Mouse (Mus musculus) MEL (cell line): ENCODE data around the gene Galnt17. TPM values are rescaled to one million over a fixed set of nuclear protein-coding genes. Genes with fewer than 3 reads are reported as not detected.

ENCODE experiments used
- DNase-seq: peaks from one replicate; pipeline ENCODE4 v3.0.0; 2011; ENCODE audit warnings: low read depth, low spot score
- H3K27ac ChIP-seq: 2 replicates; pipeline ENCODE4 v1.5.1; 2012; ENCODE audit warnings: low read depth, mild to moderate bottlenecking, control low read depth, low read length, moderate library complexity; ENCODE audit not compliant: control insufficient read depth
- H3K27me3 ChIP-seq, 2 experiments: fragments of 150-350 bp in 1 of 2; sonication (generic) in 1 of 2; 2 replicates each; pipeline ENCODE4 v1.6.1; 2012; ENCODE audit warnings: low read length in 2 of 2, mild to moderate bottlenecking in 2 of 2, improper control_type of control experiment in 1 of 2, moderate library complexity in 1 of 2; ENCODE audit not compliant: insufficient read depth in 2 of 2, control insufficient read depth in 1 of 2
- H3K36me3 ChIP-seq, 2 experiments: 2 replicates each; pipeline ENCODE4 v1.6.1; 2012 to 2014; ENCODE audit warnings: low read length in 2 of 2, improper control_type of control experiment in 1 of 2, inconsistent platforms in 1 of 2, mild to moderate bottlenecking in 1 of 2; ENCODE audit not compliant: insufficient read depth in 2 of 2, control insufficient read depth in 1 of 2
- H3K4me1 ChIP-seq, 2 experiments: fragments of 150-350 bp in 1 of 2; sonication (generic) in 1 of 2; 2 replicates each; pipeline ENCODE4 v1.6.1; 2012; ENCODE audit warnings: low read length in 2 of 2, improper control_type of control experiment in 1 of 2, mild to moderate bottlenecking in 1 of 2; ENCODE audit not compliant: insufficient read depth in 2 of 2, control insufficient read depth in 1 of 2
- H3K4me3 ChIP-seq, 2 experiments: fragments of 150-350 bp in 1 of 2; sonication (generic) in 1 of 2; 2 replicates each; pipeline ENCODE4 v1.5.1; 2012; ENCODE audit warnings: low read depth in 2 of 2, low read length in 2 of 2, mild to moderate bottlenecking in 2 of 2, moderate library complexity in 2 of 2, control low read depth in 1 of 2, improper control_type of control experiment in 1 of 2; ENCODE audit not compliant: control insufficient read depth in 1 of 2, insufficient read depth in 1 of 2
- H3K79me2 ChIP-seq: 2 replicates; pipeline ENCODE4 v1.6.1; 2012; ENCODE audit warnings: mild to moderate bottlenecking, low read length, moderate library complexity; ENCODE audit not compliant: control insufficient read depth, poor library complexity, insufficient read depth
- H3K9ac ChIP-seq: 2 replicates; pipeline ENCODE4 v1.6.1; 2012; ENCODE audit warnings: low read depth, mild to moderate bottlenecking, control low read depth, low read length, moderate library complexity; ENCODE audit not compliant: control insufficient read depth, poor library complexity, severe bottlenecking
- H3K9me3 ChIP-seq: fragments of 150-350 bp; sonication (generic); replicated peaks from 2 replicates; pipeline ENCODE4 v1.6.1; 2012; ENCODE audit warnings: mild to moderate bottlenecking, low read length, improper control_type of control experiment, moderate library complexity; ENCODE audit not compliant: insufficient read depth
- BHLHE40 ChIP-seq: IDR thresholded peaks from 2 replicates; pipeline ENCODE4 v1.6.1; 2012; ENCODE audit warnings: low read depth, mild to moderate bottlenecking, inconsistent platforms, low read length, improper control_type of control experiment, borderline replicate concordance
- CTCF ChIP-seq, 3 experiments: IDR thresholded peaks in 2 of 3; conservative IDR thresholded peaks in 1 of 3; 2 replicates each; pipeline ENCODE4 v1.5.1; 2011 to 2012; ENCODE audit warnings: low read length in 3 of 3, low read depth in 2 of 3, mild to moderate bottlenecking in 2 of 3, improper control_type of control experiment in 1 of 3, inconsistent platforms in 1 of 3, mixed read lengths in 1 of 3, moderate library complexity in 1 of 3; ENCODE audit not compliant: control insufficient read depth in 1 of 3, insufficient read depth in 1 of 3, poor library complexity in 1 of 3, severe bottlenecking in 1 of 3
- E2F4 ChIP-seq: IDR thresholded peaks from 2 replicates; pipeline ENCODE4 v1.6.1; 2011; ENCODE audit warnings: low read depth, low read length, improper control_type of control experiment, borderline replicate concordance
- ELF1 ChIP-seq: IDR thresholded peaks from 2 replicates; pipeline ENCODE4 v1.6.1; 2014; ENCODE audit warnings: low read depth, mild to moderate bottlenecking, inconsistent platforms, low read length, improper control_type of control experiment, moderate library complexity
- ETS1 ChIP-seq: IDR thresholded peaks from 2 replicates; pipeline ENCODE4 v1.6.1; 2012; ENCODE audit warnings: low read depth, mild to moderate bottlenecking, inconsistent platforms, low read length, improper control_type of control experiment, moderate library complexity
- GABPA ChIP-seq: IDR thresholded peaks from 2 replicates; pipeline ENCODE4 v1.6.1; 2012; ENCODE audit warnings: low read depth, mild to moderate bottlenecking, inconsistent platforms, low read length, improper control_type of control experiment, moderate library complexity
- GATA1 ChIP-seq: IDR thresholded peaks from 2 replicates; pipeline ENCODE4 v1.6.1; 2011; ENCODE audit warnings: low read depth, low read length, improper control_type of control experiment
- JUND ChIP-seq: IDR thresholded peaks from 2 replicates; pipeline ENCODE4 v1.6.1; 2011; ENCODE audit warnings: low read depth, mild to moderate bottlenecking, improper control_type of control experiment, low read length
- MAFK ChIP-seq: IDR thresholded peaks from 2 replicates; pipeline ENCODE4 v1.6.1; 2011; ENCODE audit warnings: low read depth, mild to moderate bottlenecking, low read length, improper control_type of control experiment, borderline replicate concordance
- MAX ChIP-seq: IDR thresholded peaks from 2 replicates; pipeline ENCODE4 v1.6.1; 2011; ENCODE audit warnings: low read length, improper control_type of control experiment
- MAZ ChIP-seq: IDR thresholded peaks from 2 replicates; pipeline ENCODE4 v1.6.1; 2012; ENCODE audit warnings: low read depth, mild to moderate bottlenecking, inconsistent platforms, low read length, improper control_type of control experiment
- MXI1 ChIP-seq: IDR thresholded peaks from 2 replicates; pipeline ENCODE4 v1.6.1; 2011; ENCODE audit warnings: mild to moderate bottlenecking, low read depth, low read length, improper control_type of control experiment
- MYB ChIP-seq: IDR thresholded peaks from 2 replicates; pipeline ENCODE4 v1.6.1; 2011; ENCODE audit warnings: mild to moderate bottlenecking, low read depth, low read length, improper control_type of control experiment
- MYC ChIP-seq: IDR thresholded peaks from 2 replicates; pipeline ENCODE4 v1.6.1; 2011; ENCODE audit warnings: low read depth, mild to moderate bottlenecking, low read length, improper control_type of control experiment, moderate library complexity
- NELFE ChIP-seq: IDR thresholded peaks from 2 replicates; pipeline ENCODE4 v1.6.1; 2011; ENCODE audit warnings: low read depth, low read length, improper control_type of control experiment
- NRF1 ChIP-seq: IDR thresholded peaks from 2 replicates; pipeline ENCODE4 v1.6.1; 2014; ENCODE audit warnings: low read depth, mild to moderate bottlenecking, inconsistent platforms, low read length, improper control_type of control experiment, moderate library complexity; ENCODE audit not compliant: poor library complexity, insufficient read depth, severe bottlenecking
- POLR2A ChIP-seq, 2 experiments: IDR thresholded peaks; 2 replicates each; pipeline ENCODE4 v1.6.1; 2011 to 2012; ENCODE audit warnings: low read length in 2 of 2, mild to moderate bottlenecking in 2 of 2, control low read depth in 1 of 2, improper control_type of control experiment in 1 of 2, low read depth in 1 of 2, moderate library complexity in 1 of 2; ENCODE audit not compliant: control insufficient read depth in 1 of 2, insufficient read depth in 1 of 2, poor library complexity in 1 of 2
- POLR2AphosphoS2 ChIP-seq: IDR thresholded peaks from 2 replicates; pipeline ENCODE4 v1.6.1; 2011; ENCODE audit warnings: low read length, improper control_type of control experiment
- SIN3A ChIP-seq: IDR thresholded peaks from 2 replicates; pipeline ENCODE4 v1.6.1; 2012; ENCODE audit warnings: low read length, improper control_type of control experiment, inconsistent platforms
- SMC3 ChIP-seq: IDR thresholded peaks from 2 replicates; pipeline ENCODE4 v1.6.1; 2011; ENCODE audit warnings: low read depth, low read length, improper control_type of control experiment
- USF2 ChIP-seq, 2 experiments: IDR thresholded peaks; 2 replicates each; pipeline ENCODE4 v1.6.1; 2011 to 2012; ENCODE audit warnings: improper control_type of control experiment in 2 of 2, low read length in 2 of 2, borderline replicate concordance in 1 of 2, inconsistent platforms in 1 of 2, low read depth in 1 of 2, mild to moderate bottlenecking in 1 of 2; ENCODE audit not compliant: insufficient read depth in 1 of 2
- ZC3H11A ChIP-seq: IDR thresholded peaks from 2 replicates; pipeline ENCODE4 v1.6.1; 2012; ENCODE audit warnings: low read depth, mild to moderate bottlenecking, inconsistent platforms, low read length, improper control_type of control experiment
- ZMIZ1 ChIP-seq: IDR thresholded peaks from 2 replicates; pipeline ENCODE4 v1.6.1; 2012; ENCODE audit warnings: low read depth, mild to moderate bottlenecking, inconsistent platforms, low read length, improper control_type of control experiment, moderate library complexity
- polyA plus RNA-seq, 2 experiments: library from polyadenylated mRNA; stranded (reverse) in 1 of 2; unstranded in 1 of 2; fragments of >175 nt in 1 of 2; fragments of >200 nt in 1 of 2; gene quantifications; 2 replicates each; pipeline versions ENCODE4 v1.2.1 to v1.2.4; 2012; ENCODE audit warnings: low replicate concordance in 2 of 2, low read depth in 1 of 2; ENCODE audit not compliant: insufficient read length in 2 of 2, insufficient read depth in 1 of 2, missing spikeins in 1 of 2
- total RNA-seq: library from RNA; depleted of rRNA; stranded (reverse); fragments of 300-350 nt; gene quantifications from 2 replicates; pipeline ENCODE4 v1.2.3, GENCODE M21; 2012

Galnt17 gene
- total and polyA plus RNA-seq, 3 experiments = not detected

GRCm38 (mm10) chr5:130950421-130950820 lies 357.9 kb downstream of the Galnt17 start:
- H3K9ac ChIP-seq = no peak overlapping the region
- DNase-seq = no peak
- no peak overlapping the region for H3K27ac ChIP-seq
- H3K9me3 ChIP-seq = no peaks in the 10 kb centered on the region
- no peaks in the 10 kb centered on the region for H3K36me3 ChIP-seq
- H3K4me1 ChIP-seq = no peaks in the 10 kb centered on the region
- no peak overlapping the region for H3K4me3 ChIP-seq
- TF ChIP-seq GATA1 (no peak), SMC3 (no peak), MXI1 (no peak), CTCF (IDR thresholded peaks at IDR 0.05 in 2 of 3, conservative IDR thresholded peaks at IDR 0.05 in 1 of 3; ENCODE audit: control insufficient read depth in 1 of 3, insufficient read depth in 1 of 3, low read depth in 2 of 3, low read length in 3 of 3, poor library complexity in 1 of 3, severe bottlenecking in 1 of 3) (no peak), BHLHE40 (no peak), ZC3H11A (no peak), MYB (no peak), MYC (no peak), USF2 (IDR thresholded peaks at IDR 0.05; ENCODE audit: borderline replicate concordance in 1 of 2, insufficient read depth in 1 of 2, low read depth in 1 of 2, low read length in 2 of 2) (no peak), POLR2A (IDR thresholded peaks at IDR 0.05; ENCODE audit: control insufficient read depth in 1 of 2, insufficient read depth in 1 of 2, low read depth in 1 of 2, low read length in 2 of 2, poor library complexity in 1 of 2) (no peak), ZMIZ1 (no peak), MAZ (no peak), MAFK (no peak), POLR2AphosphoS2 (no peak), JUND (no peak), ELF1 (no peak), GABPA (no peak)
- H3K27me3 ChIP-seq = no peaks in the 10 kb centered on the region
- H3K79me2 ChIP-seq = no peaks in the 10 kb centered on the region

- H3K27me3 ChIP-seq = no peaks in the 10 kb centered on the region
- H3K9ac ChIP-seq = no peak overlapping the region
- no peak overlapping the region for H3K27ac ChIP-seq
- no peaks in the 10 kb centered on the region for H3K9me3 ChIP-seq
- H3K4me3 ChIP-seq = no peak overlapping the region
- H3K4me1 ChIP-seq = no peaks in the 10 kb centered on the region
- no peak for TF ChIP-seq MAX
- TF ChIP-seq ZC3H11A = no peak
- no peak for TF ChIP-seq GATA1
- TF ChIP-seq NRF1 = no peak
- no peak for TF ChIP-seq MYB
- no peak for TF ChIP-seq E2F4
- TF ChIP-seq ETS1 = no peak
- TF ChIP-seq NELFE = no peak
- TF ChIP-seq SIN3A = no peak
- TF ChIP-seq CTCF (IDR thresholded peaks at IDR 0.05 in 2 of 3, conservative IDR thresholded peaks at IDR 0.05 in 1 of 3; ENCODE audit: control insufficient read depth in 1 of 3, insufficient read depth in 1 of 3, low read depth in 2 of 3, low read length in 3 of 3, poor library complexity in 1 of 3, severe bottlenecking in 1 of 3) = no peak
- TF ChIP-seq MAZ = no peak
- H3K36me3 ChIP-seq = no peaks in the 10 kb centered on the region
- H3K79me2 ChIP-seq = no peaks in the 10 kb centered on the region
- no peak for DNase-seq
Measured at GRCm38 (mm10) chr5:130949710-130950109, 358.6 kb downstream of the Galnt17 start.
